Comparison of ENCODE assay signal across 7 mouse cellular contexts in genomic region chr2:127961802-127962433, GRCm38 (mm10).
DNase-seq lines count a peak whose midpoint lies in the region; ATAC-seq lines count a peak whose summit lies in the region.

No protein-coding gene starts in this region.

- DNase-seq in adrenal gland, postnatal 25 days: peak; percentile 14
- peak; percentile 35 to 40 for DNase-seq in cerebellum, postnatal 25 days
- DNase-seq in heart, postnatal 36 days: peak; percentile 8 to 17
- DNase-seq in left cerebral cortex, postnatal 36 days (ENCODE audit: low spot score in 2 of 2): peak; percentile 33 to 41
- peak; percentile 50 for DNase-seq in right cerebral cortex, postnatal 4 days
- DNase-seq in ovary, postnatal 10 days (ENCODE audit: low spot score): no peak

- no peak for ATAC-seq in erythroblast, adult 5-6 weeks (replicated peaks; ENCODE audit: low FRiP score, poor library complexity, severe bottlenecking)

- intact Hi-C loops in heart, postnatal 36 days (cut with DNase I): no loop called here
- intact Hi-C loops in left cerebral cortex, postnatal 36 days (cut with DNase I): no loop called here
